Mouse (Mus musculus): ENCODE measurements around the gene Chst5. TPM values are rescaled to one million over a fixed set of nuclear protein-coding genes. Genes with fewer than 3 reads are reported as not detected.

Chst5 gene
- polyA plus RNA-seq, 1 experiment, result 1.5 TPM

DNA sequence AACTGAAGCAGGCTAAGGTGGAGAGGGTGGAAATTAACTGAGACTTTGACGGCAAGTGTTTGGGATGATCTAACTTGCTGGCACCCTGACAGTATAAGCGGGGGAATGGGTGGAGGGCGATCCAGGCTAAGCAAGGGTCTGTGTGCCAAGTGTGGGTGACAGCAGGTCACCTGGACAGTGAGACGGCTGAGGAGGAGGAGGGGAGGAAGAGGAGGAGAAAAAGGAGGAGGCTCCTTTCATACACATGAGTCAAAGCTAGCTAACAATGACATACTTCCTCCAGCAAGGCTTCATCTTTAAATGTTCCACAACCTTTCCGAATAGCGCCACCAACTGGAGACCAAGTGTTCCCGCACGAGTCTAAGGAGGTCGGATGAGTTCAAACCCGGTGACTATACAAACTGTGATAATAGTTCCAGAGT, 13.1 kb upstream of the Chst5 start:
- H3K36me3 ChIP-seq (ENCODE audit: control insufficient read depth, insufficient read depth, low read length, poor library complexity, severe bottlenecking), result peaks cover 7% of the 10 kb centered on the region; the same call in 1 of the 2 replicates
- H3K9ac ChIP-seq (ENCODE audit: low read depth, poor library complexity, severe bottlenecking), result no peak overlapping the region
- H3K4me3 ChIP-seq (ENCODE audit: low read depth, low read length), result no peak overlapping the region
- TF ChIP-seq POLR2A (IDR thresholded peaks at IDR 0.05; ENCODE audit: insufficient read depth, low read length) (no peak), CTCF (IDR thresholded peaks at IDR 0.05; ENCODE audit: low read depth, low read length) (peak; percentile 62)
- H3K27me3 ChIP-seq (ENCODE audit: control insufficient read depth, insufficient read depth, low read length, poor library complexity, severe bottlenecking), result no peaks in the 10 kb centered on the region
- H3K4me1 ChIP-seq (ENCODE audit: control insufficient read depth, insufficient read depth, low read length), result peaks cover 2% of the 10 kb centered on the region
- H3K27ac ChIP-seq (ENCODE audit: insufficient read depth, low read length), result no peak overlapping the region
- H3K9me3 ChIP-seq (replicated peaks; ENCODE audit: control insufficient read depth, insufficient read depth, low read length, poor library complexity, severe bottlenecking), result no peaks in the 10 kb centered on the region

DNA sequence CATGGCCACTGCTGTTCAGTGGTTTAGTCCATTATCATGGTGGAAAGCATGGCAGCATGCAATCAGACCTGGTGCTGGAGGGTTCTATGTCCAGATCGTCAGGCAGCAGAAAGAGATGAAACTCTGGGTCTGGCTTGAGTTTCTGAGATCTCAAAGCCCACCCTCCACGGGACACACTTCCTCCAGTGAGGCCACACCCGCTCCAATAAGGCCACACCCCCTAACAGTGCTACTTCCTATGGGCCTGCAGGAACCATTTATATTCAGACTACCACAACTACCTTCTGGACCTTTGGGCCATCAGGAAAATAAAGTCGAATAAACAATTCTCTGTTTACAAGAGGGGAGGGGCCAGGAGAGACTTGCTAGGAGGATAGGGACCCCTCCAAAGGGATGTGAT, 10.7 kb upstream of the Chst5 start:
- no peaks in the 10 kb centered on the region for H3K9me3 ChIP-seq (replicated peaks; ENCODE audit: control insufficient read depth, insufficient read depth, low read length, poor library complexity, severe bottlenecking)
- TF ChIP-seq EP300 (IDR thresholded peaks at IDR 0.05; ENCODE audit: insufficient read depth, low read depth, low read length), result no peak
- TF ChIP-seq CTCF (IDR thresholded peaks at IDR 0.05; ENCODE audit: low read depth, low read length), result no peak
- TF ChIP-seq POLR2A (IDR thresholded peaks at IDR 0.05; ENCODE audit: insufficient read depth, low read length), result no peak
- H3K27me3 ChIP-seq (ENCODE audit: control insufficient read depth, insufficient read depth, low read length, poor library complexity, severe bottlenecking), result no peaks in the 10 kb centered on the region
- H3K4me1 ChIP-seq (ENCODE audit: control insufficient read depth, insufficient read depth, low read length), result peaks cover 2% of the 10 kb centered on the region
- no peak overlapping the region for H3K9ac ChIP-seq (ENCODE audit: low read depth, poor library complexity, severe bottlenecking)
- peaks cover 11% of the 10 kb centered on the region for H3K36me3 ChIP-seq (ENCODE audit: control insufficient read depth, insufficient read depth, low read length, poor library complexity, severe bottlenecking)
- no peak overlapping the region for H3K4me3 ChIP-seq (ENCODE audit: low read depth, low read length)
- peak overlapping the region; percentile 26; the same call in 1 of the 2 replicates for H3K27ac ChIP-seq (ENCODE audit: insufficient read depth, low read length)

DNA sequence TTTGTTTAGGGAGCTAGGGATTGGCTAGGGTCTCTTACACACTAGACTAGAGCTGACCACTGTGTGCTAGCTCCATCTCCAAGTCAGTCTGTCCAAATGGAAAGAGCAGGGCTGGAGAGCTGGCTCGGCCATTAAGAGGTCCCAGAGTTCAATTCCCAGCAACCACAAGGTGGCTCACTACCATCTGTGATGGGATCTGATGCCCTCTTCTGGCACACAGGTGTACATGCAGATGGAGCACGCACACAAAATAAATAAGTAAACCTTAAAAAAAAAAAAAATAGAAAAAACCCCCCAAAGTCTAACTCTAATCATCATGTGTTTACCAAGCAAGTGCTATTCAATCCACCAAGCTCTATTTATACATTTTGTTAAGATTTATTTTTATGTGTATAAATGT, 9.4 kb upstream of the Chst5 start:
- Histone ChIP-seq H3K9me3 (replicated peaks; ENCODE audit: control insufficient read depth, insufficient read depth, low read length, poor library complexity, severe bottlenecking) (no peaks in the 10 kb centered on the region), H3K27me3 (ENCODE audit: control insufficient read depth, insufficient read depth, low read length, poor library complexity, severe bottlenecking) (no peaks in the 10 kb centered on the region), H3K36me3 (ENCODE audit: control insufficient read depth, insufficient read depth, low read length, poor library complexity, severe bottlenecking) (peaks cover 11% of the 10 kb centered on the region), H3K9ac (ENCODE audit: low read depth, poor library complexity, severe bottlenecking) (no peak overlapping the region), H3K4me3 (ENCODE audit: low read depth, low read length) (no peak overlapping the region), H3K4me1 (ENCODE audit: control insufficient read depth, insufficient read depth, low read length) (no peaks in the 10 kb centered on the region), H3K27ac (ENCODE audit: insufficient read depth, low read length) (no peak overlapping the region)
- TF ChIP-seq EP300 (IDR thresholded peaks at IDR 0.05; ENCODE audit: insufficient read depth, low read depth, low read length), result no peak
- peak; percentile 82 for TF ChIP-seq CTCF (IDR thresholded peaks at IDR 0.05; ENCODE audit: low read depth, low read length)
- no peak for TF ChIP-seq POLR2A (IDR thresholded peaks at IDR 0.05; ENCODE audit: insufficient read depth, low read length)

DNA sequence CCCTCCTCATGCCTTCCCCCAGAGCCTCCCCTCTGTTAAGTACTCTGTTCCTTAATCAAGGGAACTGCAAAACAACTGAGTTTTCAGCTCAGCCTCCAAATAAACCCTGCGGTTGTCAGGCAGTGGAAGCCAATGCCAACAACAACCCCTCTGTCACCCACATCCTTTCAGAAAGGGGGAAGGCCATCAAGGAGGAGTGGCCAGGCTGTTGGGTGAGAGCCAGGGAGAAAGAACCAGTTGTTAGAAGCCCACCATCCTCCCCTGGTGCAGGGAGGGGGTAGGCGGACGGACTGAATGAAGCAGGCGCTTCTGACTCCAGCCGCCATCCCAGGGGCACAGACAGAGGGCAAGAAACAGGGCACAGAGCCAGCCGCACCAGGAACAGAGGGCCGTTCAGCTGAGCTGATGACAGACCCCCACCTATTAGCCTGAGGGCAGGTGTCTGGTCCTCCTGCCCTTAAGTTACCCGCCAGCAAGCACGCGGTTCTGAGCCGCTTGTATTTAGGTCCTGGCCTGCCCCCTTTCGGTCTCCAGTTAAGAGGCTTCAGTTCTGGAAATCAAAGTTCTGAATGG, 2.7 kb upstream of the Chst5 start:
- Histone ChIP-seq H3K27me3 (ENCODE audit: control insufficient read depth, insufficient read depth, low read length, poor library complexity, severe bottlenecking) (no peaks in the 10 kb centered on the region), H3K4me1 (ENCODE audit: control insufficient read depth, insufficient read depth, low read length) (no peaks in the 10 kb centered on the region), H3K27ac (ENCODE audit: insufficient read depth, low read length) (no peak overlapping the region), H3K9ac (ENCODE audit: low read depth, poor library complexity, severe bottlenecking) (no peak overlapping the region), H3K9me3 (replicated peaks; ENCODE audit: control insufficient read depth, insufficient read depth, low read length, poor library complexity, severe bottlenecking) (no peaks in the 10 kb centered on the region), H3K4me3 (ENCODE audit: low read depth, low read length) (no peak overlapping the region), H3K36me3 (ENCODE audit: control insufficient read depth, insufficient read depth, low read length, poor library complexity, severe bottlenecking) (peaks cover 4% of the 10 kb centered on the region)
- TF ChIP-seq POLR2A (IDR thresholded peaks at IDR 0.05; ENCODE audit: insufficient read depth, low read length) (no peak), CTCF (IDR thresholded peaks at IDR 0.05; ENCODE audit: low read depth, low read length) (peak; percentile 52)

DNA sequence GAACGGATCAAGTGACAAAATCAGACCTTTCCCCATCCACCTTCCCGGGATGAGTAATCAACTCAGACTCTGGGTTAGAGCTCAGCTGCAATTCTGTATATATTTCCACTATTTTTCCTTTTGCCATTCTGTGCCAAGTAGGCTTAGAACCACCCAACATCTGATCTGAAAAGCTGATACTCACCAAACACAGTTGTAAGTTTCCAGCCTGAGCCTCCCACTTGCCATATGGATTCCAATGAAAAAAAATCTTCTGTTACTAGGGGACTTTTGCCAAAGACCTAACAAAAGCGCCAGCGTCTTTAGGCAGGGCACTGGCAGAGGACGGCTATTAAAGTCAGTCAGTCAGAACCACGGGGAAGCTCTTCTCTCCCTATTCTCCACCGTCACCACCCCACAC, 1.3 kb upstream of the Chst5 start:
- Histone ChIP-seq H3K36me3 (ENCODE audit: control insufficient read depth, insufficient read depth, low read length, poor library complexity, severe bottlenecking) (peaks cover under 1% of the 10 kb centered on the region), H3K9ac (ENCODE audit: low read depth, poor library complexity, severe bottlenecking) (no peak overlapping the region), H3K4me1 (ENCODE audit: control insufficient read depth, insufficient read depth, low read length) (no peaks in the 10 kb centered on the region), H3K4me3 (ENCODE audit: low read depth, low read length) (no peak overlapping the region), H3K27ac (ENCODE audit: insufficient read depth, low read length) (no peak overlapping the region), H3K27me3 (ENCODE audit: control insufficient read depth, insufficient read depth, low read length, poor library complexity, severe bottlenecking) (no peaks in the 10 kb centered on the region), H3K9me3 (replicated peaks; ENCODE audit: control insufficient read depth, insufficient read depth, low read length, poor library complexity, severe bottlenecking) (no peaks in the 10 kb centered on the region)
- no peak for TF ChIP-seq EP300 (IDR thresholded peaks at IDR 0.05; ENCODE audit: insufficient read depth, low read depth, low read length)
- no peak for TF ChIP-seq CTCF (IDR thresholded peaks at IDR 0.05; ENCODE audit: low read depth, low read length)
- TF ChIP-seq POLR2A (IDR thresholded peaks at IDR 0.05; ENCODE audit: insufficient read depth, low read length), result no peak

DNA sequence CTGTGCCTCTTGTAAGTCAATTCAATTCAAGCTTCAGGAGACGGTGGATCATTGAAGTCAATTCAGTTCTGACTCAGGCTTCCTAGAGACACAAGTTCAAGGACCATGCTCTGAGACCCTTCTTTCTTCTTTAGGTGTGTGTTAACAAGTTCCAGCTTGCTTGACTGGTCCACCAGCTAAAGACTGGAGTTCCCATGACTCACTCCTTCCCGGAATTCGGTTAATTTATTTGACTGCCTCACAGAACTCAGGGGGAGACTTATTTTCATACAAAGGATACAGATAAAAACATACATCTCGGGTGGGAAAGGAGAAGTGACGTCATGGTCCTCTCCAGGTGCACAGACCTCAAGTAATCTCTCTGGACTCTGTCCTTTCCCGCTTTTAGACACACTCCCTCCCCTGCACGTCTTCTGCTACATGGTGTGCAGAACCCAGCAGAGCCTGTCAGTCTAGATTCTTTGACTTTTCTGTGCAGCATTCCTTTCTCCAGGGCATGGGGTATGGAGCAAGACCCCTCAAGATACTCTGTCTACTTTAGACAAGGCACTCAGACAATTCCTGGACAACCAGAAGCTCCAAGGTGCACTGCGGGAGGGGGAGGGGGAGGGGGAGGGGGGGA, 4.6 kb downstream of the Chst5 start:
- no peaks in the 10 kb centered on the region for H3K27me3 ChIP-seq (ENCODE audit: control insufficient read depth, insufficient read depth, low read length, poor library complexity, severe bottlenecking)
- no peak overlapping the region for H3K27ac ChIP-seq (ENCODE audit: insufficient read depth, low read length)
- TF ChIP-seq POLR2A (IDR thresholded peaks at IDR 0.05; ENCODE audit: insufficient read depth, low read length) (no peak), EP300 (IDR thresholded peaks at IDR 0.05; ENCODE audit: insufficient read depth, low read depth, low read length) (no peak), CTCF (IDR thresholded peaks at IDR 0.05; ENCODE audit: low read depth, low read length) (no peak)

More for the DNA sequence above, 4.6 kb downstream of the Chst5 start:
- Histone ChIP-seq H3K4me3 (ENCODE audit: low read depth, low read length) (no peak overlapping the region), H3K4me1 (ENCODE audit: control insufficient read depth, insufficient read depth, low read length) (no peaks in the 10 kb centered on the region), H3K9ac (ENCODE audit: low read depth, poor library complexity, severe bottlenecking) (no peak overlapping the region), H3K36me3 (ENCODE audit: control insufficient read depth, insufficient read depth, low read length, poor library complexity, severe bottlenecking) (no peaks in the 10 kb centered on the region), H3K9me3 (replicated peaks; ENCODE audit: control insufficient read depth, insufficient read depth, low read length, poor library complexity, severe bottlenecking) (no peaks in the 10 kb centered on the region)
